Mouse (Mus musculus) stomach, adult 2 months (tissue): ENCODE results near the gene Celf1. TPM values are rescaled to one million over a fixed set of nuclear protein-coding genes. Genes with fewer than 3 reads are reported as not detected.

Source experiments
- polyA plus RNA-seq: library from polyadenylated mRNA; depleted of rRNA; stranded (reverse); fragments of >200 nt; gene quantifications from 2 replicates; pipeline ENCODE4 v1.2.3, GENCODE M21; 2012; rRNA removed

The Celf1 gene
- 10.4 and 11.2 TPM in 2 replicates for polyA plus RNA-seq

DNA sequence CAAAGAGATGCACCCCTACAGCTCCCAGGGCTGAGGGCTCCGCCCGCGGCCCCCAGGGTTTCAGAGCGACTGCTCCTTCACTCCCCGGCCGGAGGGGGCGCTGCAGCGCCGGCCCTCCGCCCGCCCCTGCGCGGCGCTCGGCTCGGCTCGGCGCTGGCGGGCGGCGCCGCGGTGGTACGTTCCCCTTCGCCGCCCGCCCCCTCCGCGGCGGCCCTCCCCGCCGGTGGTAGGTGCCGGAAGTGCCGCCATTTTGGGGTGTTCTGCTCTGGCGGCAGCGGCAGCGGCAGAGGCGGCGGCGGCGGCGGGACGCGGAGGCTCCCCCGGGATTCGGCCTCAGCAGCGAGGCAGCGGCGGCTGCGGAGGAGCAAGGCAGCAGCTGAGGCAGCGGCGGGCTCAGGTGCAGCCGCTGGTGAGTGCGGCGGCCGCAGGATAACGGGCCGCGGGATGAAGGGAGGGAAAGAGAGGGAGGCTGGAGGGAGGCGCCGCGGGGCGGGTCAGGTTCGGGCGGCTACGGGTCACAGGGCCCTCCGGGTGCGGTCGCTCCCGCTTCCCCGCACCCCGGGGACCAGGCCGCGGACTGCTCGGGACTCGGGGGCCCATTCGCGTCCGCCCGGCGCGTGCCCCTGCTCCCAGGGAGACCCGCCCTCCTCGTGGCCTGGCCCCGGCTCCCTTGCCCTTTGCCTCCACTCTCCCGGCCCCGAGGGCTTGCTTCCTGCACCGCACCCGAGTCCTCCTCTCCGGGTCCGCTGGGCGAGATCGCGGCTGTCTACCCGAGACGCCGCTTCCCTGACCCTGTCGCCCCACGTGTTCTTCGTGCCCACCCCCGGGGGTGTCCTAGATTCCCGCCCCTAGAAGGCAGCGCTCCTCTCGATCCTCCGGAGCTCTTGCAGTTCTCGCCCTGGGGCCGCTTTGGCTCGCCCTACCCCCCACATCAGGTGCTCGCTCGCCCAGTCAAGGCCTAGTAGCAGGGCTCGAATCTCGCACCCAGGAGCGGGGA is at the start of gene Celf1:
TSS of gene Celf1 (plus strand) at position 150 of the 997 bp plus-strand sequence.

GRCm38 (mm10) chr2:90904076-90904855 is 35.9 kb upstream of the Celf1 start, which contains the start of the genes Kbtbd4 and Ndufs3:
TSS of gene Kbtbd4 (plus strand) at chr2:90904740.
TSS of gene Ndufs3 (minus strand) at chr2:90904827.

GRCm38 (mm10) chr2:91035385-91035784 is 95.2 kb downstream of the Celf1 start, which contains the start of gene Rapsn:
TSS of gene Rapsn (plus strand) at chr2:91035620.

DNA sequence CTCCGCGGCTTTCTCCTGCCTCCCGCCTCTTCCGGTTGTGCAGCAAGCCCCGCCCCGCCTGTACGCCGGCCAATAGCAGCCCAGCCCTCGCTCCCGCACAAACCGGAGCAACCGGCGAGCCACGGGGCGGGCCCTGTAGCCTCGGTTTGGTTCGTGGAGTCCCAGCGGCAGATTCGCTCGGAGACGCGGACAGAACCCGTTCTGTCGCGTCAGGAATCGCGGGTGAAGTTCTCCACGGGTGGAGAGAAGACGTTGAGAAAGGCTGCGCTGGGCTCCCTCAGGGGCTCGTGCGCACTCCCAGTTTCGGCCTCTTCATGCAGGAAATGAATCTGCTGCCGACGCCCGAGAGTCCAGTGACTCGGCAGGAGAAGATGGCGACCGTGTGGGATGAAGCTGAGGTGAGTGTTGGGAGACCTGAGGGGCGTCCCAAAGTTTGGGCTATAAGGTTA is 113.8 kb downstream of the Celf1 start, which contains the start of gene Psmc3:
TSS of gene Psmc3 (plus strand) at position 76 of the 449 bp plus-strand sequence.

Other genes with a start within 250 kb of the Celf1 start
- 7.0 and 10.4 TPM in 2 replicates for gene Fnbp4, start 195.0 kb upstream of the Celf1 start, polyA plus RNA-seq
- 0.06 and 0.16 TPM in 2 replicates for gene Agbl2, start 157.7 kb upstream of the Celf1 start, polyA plus RNA-seq
- gene Mtch2, start 93.2 kb upstream of the Celf1 start, polyA plus RNA-seq = 10.6 and 13.3 TPM in 2 replicates
- gene C1qtnf4, start 54.5 kb upstream of the Celf1 start, polyA plus RNA-seq = 15.3 and 40.4 TPM in 2 replicates
- 5.2 and 5.5 TPM in 2 replicates for gene Kbtbd4, start 35.6 kb upstream of the Celf1 start, polyA plus RNA-seq
- gene Ndufs3, start 35.6 kb upstream of the Celf1 start, polyA plus RNA-seq = 61.9 and 81.8 TPM in 2 replicates
- gene Rapsn, start 95.2 kb downstream of the Celf1 start, polyA plus RNA-seq = 1.3 and 1.4 TPM in 2 replicates
- gene Psmc3, start 113.6 kb downstream of the Celf1 start, polyA plus RNA-seq = 20.1 and 21.7 TPM in 2 replicates
- 28.1 and 29.9 TPM in 2 replicates for gene Slc39a13, start 130.0 kb downstream of the Celf1 start, polyA plus RNA-seq
- gene Spi1, start 142.0 kb downstream of the Celf1 start, polyA plus RNA-seq = 9.2 and 13.9 TPM in 2 replicates
- 0.02 TPM in 1 of 2 replicates, not detected in the other for gene Mybpc3, start 177.8 kb downstream of the Celf1 start, polyA plus RNA-seq
- gene Madd, start 243.5 kb downstream of the Celf1 start, polyA plus RNA-seq = 5.3 and 6.8 TPM in 2 replicates